Mouse (Mus musculus): ENCODE measurements around the gene Galnt10.
"Not testable (repeated sequence)": the region's sequence is repeated elsewhere in the genome, so short reads cannot be mapped to it uniquely, and the experiment has no call there.

Gene Galnt10

GRCm38 (mm10) chr11:57825234-57825633 is 180.0 kb downstream of the Galnt10 start:
- CTCF ChIA-PET = not testable (repeated sequence)

DNA sequence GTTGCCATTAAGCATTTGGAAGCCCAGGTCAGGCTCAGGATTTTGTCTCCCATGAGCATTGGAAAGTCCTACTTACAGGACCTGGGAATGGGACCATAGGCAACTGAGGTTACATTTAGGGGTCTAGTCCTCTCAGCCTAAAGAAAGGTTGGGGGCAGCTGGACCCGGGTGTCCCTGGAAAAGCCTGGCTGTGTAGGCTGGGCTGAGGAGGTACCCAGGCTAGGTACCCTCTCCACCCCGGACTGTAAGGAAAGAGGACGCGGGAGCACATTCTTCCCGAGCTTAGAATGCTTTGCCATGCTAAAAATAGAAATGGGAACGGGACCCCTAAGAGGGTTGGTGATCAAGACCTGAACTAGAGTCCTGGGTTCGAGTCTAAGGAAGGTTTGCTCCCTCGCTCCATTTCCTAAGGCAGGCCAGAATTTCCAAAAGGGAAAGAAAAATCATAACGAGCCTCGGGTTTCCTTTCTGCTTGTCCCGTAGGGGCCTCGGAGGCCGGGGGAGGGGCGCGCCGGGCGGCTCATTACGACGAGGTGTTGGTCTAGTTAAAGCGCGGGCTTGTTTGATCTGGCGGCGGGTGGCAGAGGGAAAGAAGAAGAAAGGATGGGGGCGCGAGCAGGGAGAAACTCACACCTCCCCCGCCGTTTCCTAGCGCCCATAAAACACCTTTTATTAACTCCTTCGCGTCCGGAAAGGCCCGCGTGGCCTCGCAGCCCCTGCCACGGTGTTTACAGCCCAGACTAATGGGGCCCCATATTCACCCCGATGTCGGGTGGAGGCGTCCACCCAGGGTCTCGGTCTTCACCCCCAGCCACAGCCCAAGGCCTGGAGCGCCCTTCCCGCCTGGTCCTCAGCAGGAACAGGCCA is 182.0 kb downstream of the Galnt10 start:
- CTCF ChIA-PET = no interaction called here

GRCm38 (mm10) chr11:57827915-57828545 is 182.8 kb downstream of the Galnt10 start:
- CTCF ChIA-PET = no interaction called here

DNA sequence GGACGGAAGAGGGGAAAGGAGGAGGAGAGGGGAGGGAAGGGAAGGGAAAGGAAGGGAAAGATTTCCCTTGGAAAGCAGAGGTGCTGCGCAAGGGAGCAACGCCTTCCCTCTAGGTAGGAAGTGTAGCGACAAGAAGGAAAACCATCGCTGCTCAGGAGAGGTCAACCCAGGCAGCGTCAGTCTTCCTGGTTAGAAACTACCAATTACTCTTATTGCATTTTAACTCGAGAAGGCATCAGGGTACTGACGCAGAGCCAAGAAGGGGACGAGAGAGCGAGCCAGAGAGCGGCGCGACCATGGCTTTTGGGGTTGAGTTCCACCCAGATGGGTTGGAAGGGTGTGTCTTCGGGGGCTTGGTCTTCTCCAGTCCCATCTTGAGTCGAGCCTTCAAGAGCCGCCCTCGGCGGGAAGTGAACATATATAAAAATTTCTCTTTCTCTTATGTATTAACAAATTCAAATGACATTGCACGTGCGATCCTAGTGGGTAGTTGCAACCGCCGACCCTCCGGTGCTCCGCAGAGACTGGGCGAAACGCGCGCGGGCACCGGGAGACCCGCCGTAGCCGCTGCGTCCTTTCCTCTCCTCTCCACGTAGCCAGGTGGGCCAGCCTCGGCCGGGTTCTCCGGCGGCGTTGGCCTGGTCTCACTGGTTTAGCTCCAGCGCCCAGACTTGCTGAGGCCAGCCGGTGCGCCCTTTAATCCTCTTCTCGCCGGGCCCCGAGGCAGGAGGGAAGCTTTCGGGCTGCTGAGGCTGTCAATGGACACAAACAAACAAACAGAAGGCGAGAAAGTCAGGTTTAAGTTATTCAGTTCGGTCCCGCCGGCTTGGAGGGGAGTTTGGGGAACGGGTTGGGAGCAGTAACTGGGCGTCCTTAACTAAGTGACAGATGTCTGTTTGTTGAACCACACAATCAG is 184.0 kb downstream of the Galnt10 start:
- CTCF ChIA-PET = no interaction called here

DNA sequence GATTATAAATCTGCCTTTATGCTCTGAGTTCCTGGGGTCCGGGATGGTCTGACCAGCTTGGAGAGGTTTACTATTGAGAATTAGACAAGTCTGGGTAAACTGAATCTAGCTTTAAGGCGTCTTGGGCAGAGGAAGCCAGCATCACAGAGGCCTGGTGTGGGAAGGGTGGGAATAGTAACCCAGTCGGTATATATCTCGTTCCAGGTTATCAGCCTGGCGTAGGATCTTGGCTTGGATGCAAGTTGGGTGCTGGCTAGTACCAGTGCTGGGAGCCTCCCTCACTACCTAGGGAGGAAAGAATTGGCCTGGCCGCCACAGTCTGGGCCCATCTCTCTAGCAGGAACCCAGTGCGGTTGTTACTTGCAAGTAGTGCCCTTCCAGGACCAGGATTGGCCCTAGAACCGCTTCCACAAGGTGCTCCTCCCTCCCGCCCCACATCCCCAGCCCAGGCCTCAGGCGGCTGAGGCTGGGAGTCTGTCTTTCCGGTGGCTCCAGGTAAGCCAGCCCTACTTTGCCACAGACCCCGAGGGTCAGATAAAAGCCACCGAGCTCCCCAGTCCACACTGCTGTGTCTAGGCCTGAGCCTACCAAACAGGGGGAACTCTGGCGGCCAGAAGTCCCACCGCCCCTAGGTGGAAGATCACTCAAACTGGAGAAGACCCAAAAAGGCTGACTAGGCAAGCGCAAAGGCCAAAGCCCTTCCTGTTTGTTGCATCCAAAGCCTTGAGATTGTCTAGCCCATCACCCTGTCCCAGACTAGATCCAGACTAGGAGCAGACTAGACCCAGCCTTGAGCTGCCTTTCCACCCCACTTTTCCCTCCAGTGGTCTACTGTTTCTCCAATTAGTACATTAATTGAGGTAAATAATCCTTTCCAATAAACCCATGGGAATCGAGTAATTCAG is 184.9 kb downstream of the Galnt10 start:
- CTCF ChIA-PET = no interaction called here

GRCm38 (mm10) chr11:57831281-57831781 is 186.1 kb downstream of the Galnt10 start:
- CTCF ChIA-PET = interaction anchor here (0.6 kb wide), 1 partner anchor 83 kb away, joined by 4 read pairs; no protein-coding TSS in a partner anchor

DNA sequence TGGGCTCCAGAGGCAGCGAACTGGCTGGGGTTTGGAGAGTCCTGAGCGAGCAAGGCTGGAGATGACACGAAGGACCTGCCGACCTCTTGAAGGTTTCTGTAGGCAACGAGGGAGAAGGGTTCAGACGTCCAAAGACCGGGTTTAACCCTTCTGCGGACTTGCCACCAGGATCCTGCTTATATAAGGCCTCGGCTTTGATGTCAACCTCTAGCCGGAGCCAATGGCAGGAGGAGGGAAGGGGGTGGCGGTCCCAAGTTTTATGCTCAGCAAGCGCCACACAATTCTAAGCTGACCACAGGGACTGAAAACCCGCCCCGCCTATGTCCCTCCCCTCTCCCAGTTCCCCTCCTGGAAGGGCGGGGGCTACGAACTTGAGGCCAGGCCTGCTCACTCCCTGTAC is 186.6 kb downstream of the Galnt10 start:
- CTCF ChIA-PET = interaction anchor here (0.6 kb wide), 1 partner anchor 82 kb away, joined by 4 read pairs; no protein-coding TSS in a partner anchor

- CTCF ChIA-PET = interaction anchor here (0.7 kb wide), 1 partner anchor 28 kb away, joined by 5 read pairs; no protein-coding TSS in a partner anchor
These were observed 187.4 kb downstream of the Galnt10 start, which contains the start of gene Hand1 for GRCm38 (mm10) chr11:57832552-57833201. Gene Hand1, minus strand, starts transcription at chr11:57832818.

- CTCF ChIA-PET = interaction anchor here (0.6 kb wide), 1 partner anchor 27 kb away, joined by 3 read pairs; no protein-coding TSS in a partner anchor
These were observed 188.2 kb downstream of the Galnt10 start for GRCm38 (mm10) chr11:57833296-57833977.

DNA sequence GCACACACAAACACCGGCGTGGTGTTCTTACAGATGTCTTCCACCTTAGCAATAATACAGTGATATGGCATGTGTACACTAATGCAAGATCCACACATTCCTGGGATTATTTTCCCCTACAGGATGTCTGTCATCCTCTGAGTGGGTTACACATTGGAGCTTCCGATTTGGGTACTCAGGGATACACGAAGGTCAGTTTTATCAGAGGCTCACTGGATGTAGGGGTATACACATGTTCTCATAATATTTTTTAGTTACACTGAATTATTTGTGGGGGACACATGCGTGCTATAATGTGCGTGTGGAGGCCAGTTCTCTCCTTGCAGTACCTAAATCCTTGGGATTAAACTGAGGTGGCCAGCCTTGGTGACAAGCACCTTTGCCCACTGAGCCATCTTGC is 188.8 kb downstream of the Galnt10 start:
- CTCF ChIA-PET = interaction anchor here (0.6 kb wide), 1 partner anchor 27 kb away, joined by 3 read pairs; no protein-coding TSS in a partner anchor

GRCm38 (mm10) chr11:57835331-57835730 is 190.1 kb downstream of the Galnt10 start:
- CTCF ChIA-PET = no interaction called here

DNA sequence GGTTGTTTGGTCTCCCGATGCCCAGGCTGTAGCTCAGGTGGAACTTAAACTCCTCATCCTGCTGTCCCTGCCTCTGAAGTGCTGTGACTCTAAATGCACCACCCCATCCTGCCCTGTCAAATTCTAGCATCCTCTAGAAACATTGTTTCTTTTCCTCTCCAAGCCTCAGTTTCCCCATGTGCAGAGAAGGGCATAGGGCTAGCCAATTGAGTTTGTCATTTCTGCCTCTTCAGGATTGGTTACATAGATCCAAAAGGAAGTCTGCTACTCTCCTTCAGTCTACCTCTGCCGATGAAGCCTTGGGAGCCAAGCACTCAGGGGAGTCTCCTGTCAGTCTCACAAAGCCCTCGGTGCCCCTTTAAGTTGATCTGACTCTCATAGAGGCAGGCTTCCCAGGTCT is 190.7 kb downstream of the Galnt10 start:
- CTCF ChIA-PET = no interaction called here

GRCm38 (mm10) chr11:57836401-57836800 is 191.2 kb downstream of the Galnt10 start:
- CTCF ChIA-PET = no interaction called here

All from spleen, embryonic (tissue).